In genomic region chr2:54083861-54084736, GRCm38 (mm10) we compare ENCODE assay signal across 8 mouse cellular contexts. TPM values are rescaled to one million over a fixed set of nuclear protein-coding genes. Genes with fewer than 3 reads are reported as not detected.
DNase-seq lines count a peak whose midpoint lies in the region; ATAC-seq and TF ChIP-seq lines count a peak whose summit lies in the region.
"Had no signal": no experiment of that assay in that cellular context is flagged by ENCODE, and none has a peak within 500 bp of the region (broad histone marks: within the 10 kb centered on the region; RNA-seq: fewer than 3 reads in every experiment).

No protein-coding gene starts in this region.

- peak overlapping the region; percentile 65 for H3K9ac ChIP-seq in hindbrain, embryonic 11.5 days (ENCODE audit: low read depth, low read length)
- no peak overlapping the region for H3K9ac ChIP-seq in liver, postnatal 0 days (replicated peaks)
- H3K9ac ChIP-seq in stomach, embryonic 15.5 days = no peak overlapping the region

- intact Hi-C loops in left cerebral cortex, postnatal 4 days (cut with DNase I) = loop anchor here (2.0 to 10.0 kb wide), 3 partner anchors 372 to 875 kb away; no protein-coding TSS in a partner anchor
- intact Hi-C loops in left cerebral cortex, postnatal 36 days (cut with DNase I) = loop anchor here (5.0 to 10.0 kb wide), 2 partner anchors 367 to 519 kb away; no protein-coding TSS in a partner anchor

- TF ChIP-seq EP300 in liver, postnatal 0 days (IDR thresholded peaks at IDR 0.05; ENCODE audit: low read depth) = no peak

- H3K4me3 ChIP-seq in hindbrain, embryonic 11.5 days (ENCODE audit: low read depth, low read length) = peak overlapping the region; percentile 51
- peak overlapping the region; percentile 34 for H3K4me3 ChIP-seq in liver, postnatal 0 days (ENCODE audit: low read depth, low read length)
- H3K4me3 ChIP-seq in stomach, embryonic 15.5 days (replicated peaks) = peak overlapping the region; percentile 52
- H3K4me3 ChIP-seq: myocyte had no signal

- DNase-seq in left cerebral cortex, postnatal 4 days = peak; percentile 31
- DNase-seq in left cerebral cortex, postnatal 36 days (ENCODE audit: low spot score in 2 of 2) = no peak
- peak; percentile 65 for DNase-seq in embryo, embryonic 9.5 days (ENCODE audit: extremely low spot score)
- DNase-seq in hindbrain, embryonic 11.5 days (ENCODE audit: low spot score) = peak; percentile 72
- peak; percentile 13 for DNase-seq in liver, postnatal 0 days

- 2% methylated on average over 29 of the region's 29 CpGs for WGBS in hindbrain, embryonic 11.5 days
- WGBS in liver, postnatal 0 days (ENCODE audit: insufficient replicate concordance) = 5% methylated on average over 29 of the region's 29 CpGs
- WGBS in stomach, embryonic 15.5 days = 1% methylated on average over 29 of the region's 29 CpGs

- no peaks in the 10 kb centered on the region for H3K36me3 ChIP-seq in hindbrain, embryonic 11.5 days (ENCODE audit: control insufficient read depth, insufficient read depth, low read length)
- H3K36me3 ChIP-seq in liver, postnatal 0 days (replicated peaks; ENCODE audit: insufficient read depth, low read length) = no peaks in the 10 kb centered on the region
- no peaks in the 10 kb centered on the region for H3K36me3 ChIP-seq in stomach, embryonic 15.5 days

- 0 out of 2 replicates have a peak, but pooled peaks cover 2% of the 10 kb centered on the region for H3K4me1 ChIP-seq in hindbrain, embryonic 11.5 days (replicated peaks; ENCODE audit: control insufficient read depth, insufficient read depth, low read length)
- peaks cover 5% of the 10 kb centered on the region; the same call in 1 of the 2 replicates for H3K4me1 ChIP-seq in liver, postnatal 0 days (ENCODE audit: insufficient read depth)
- H3K4me1 ChIP-seq in stomach, embryonic 15.5 days = peaks cover 3% of the 10 kb centered on the region

- H3K27ac ChIP-seq in hindbrain, embryonic 11.5 days (ENCODE audit: low read depth, low read length) = peak overlapping the region; percentile 83
- H3K27ac ChIP-seq in liver, postnatal 0 days (ENCODE audit: low read depth) = no peak overlapping the region
- no peak overlapping the region for H3K27ac ChIP-seq in stomach, embryonic 15.5 days

- no peaks in the 10 kb centered on the region for H3K27me3 ChIP-seq in hindbrain, embryonic 11.5 days (ENCODE audit: control insufficient read depth, insufficient read depth, low read length)
- peaks cover 33% of the 10 kb centered on the region for H3K27me3 ChIP-seq in liver, postnatal 0 days (ENCODE audit: insufficient read depth, low read length)
- H3K27me3 ChIP-seq in stomach, embryonic 15.5 days (replicated peaks) = no peaks in the 10 kb centered on the region; the same call in 1 of the 2 replicates

- no peaks in the 10 kb centered on the region for H3K9me3 ChIP-seq in hindbrain, embryonic 11.5 days (ENCODE audit: control insufficient read depth, low read length)
- no peaks in the 10 kb centered on the region for H3K9me3 ChIP-seq in liver, postnatal 0 days (ENCODE audit: low read length)
- H3K9me3 ChIP-seq in stomach, embryonic 15.5 days = no peaks in the 10 kb centered on the region

- no peak for TF ChIP-seq CTCF in liver, postnatal 0 days (IDR thresholded peaks at IDR 0.05; ENCODE audit: low read depth)

- ATAC-seq in hindbrain, embryonic 11.5 days (ENCODE audit: low FRiP score) = peak; percentile 73
- ATAC-seq in liver, postnatal 0 days = no peak
- peak; percentile 25 for ATAC-seq in stomach, embryonic 15.5 days (ENCODE audit: insufficient read depth, low FRiP score, low read depth)
- ATAC-seq in erythroblast, adult 5-6 weeks (replicated peaks; ENCODE audit: low FRiP score, poor library complexity, severe bottlenecking) = no peak

- H3K4me2 ChIP-seq in hindbrain, embryonic 11.5 days (replicated peaks; ENCODE audit: low read depth, low read length) = peak overlapping the region; percentile 83
- peak overlapping the region; percentile 62 for H3K4me2 ChIP-seq in liver, postnatal 0 days (ENCODE audit: low read depth, low read length)
- peak overlapping the region; percentile 96 for H3K4me2 ChIP-seq in stomach, embryonic 15.5 days

RNA-seq across cellular contexts. Expression of gene Rprm, which starts 1.3 kb away (rescaled TPM):
- total RNA-seq in left cerebral cortex, postnatal 4 days (2021) = 100 to 1,000 TPM; 175 to 182 TPM
- total RNA-seq in left cerebral cortex, postnatal 36 days (2021) = 10 to 100 TPM; 84.3 to 97.2 TPM
- 30.4 and 53.8 TPM in 2 replicates for polyA plus RNA-seq in hindbrain, embryonic 11.5 days (2014; fragmentation: Nextera tagmentation; extraction: Ambion mirVana)
- polyA plus RNA-seq in liver, postnatal 0 days (2015; fragmentation: Nextera tagmentation; extraction: Ambion mirVana) = not detected in 2 replicates
- polyA plus RNA-seq in stomach, embryonic 15.5 days (2015; fragmentation: Nextera tagmentation; extraction: Ambion mirVana) = 17.2 and 25.8 TPM in 2 replicates
- not detected in 2 replicates for total RNA-seq in erythroblast, adult 5-6 weeks (2015; ENCODE audit: low replicate concordance)
- not detected in 2 replicates for total RNA-seq in erythroblast, adult 5-6 weeks (2017; ENCODE audit: low replicate concordance)

Comparison
In these comparisons a context has a peak if more than half of its experiments do, and no peak if none do; other contexts are left out.
1. DNase-seq: peak in left cerebral cortex, postnatal 4 days (single experiment), embryo, embryonic 9.5 days (single experiment), hindbrain, embryonic 11.5 days (single experiment) and liver, postnatal 0 days (single experiment); none in left cerebral cortex, postnatal 36 days (0 of 2).
2. ATAC-seq: peak in hindbrain, embryonic 11.5 days (single experiment) and stomach, embryonic 15.5 days (single experiment); none in liver, postnatal 0 days (single experiment) and erythroblast, adult 5-6 weeks (single experiment).
3. RNA of gene Rprm, which starts 1.3 kb away (total RNA-seq): 175 to 182 TPM in left cerebral cortex, postnatal 4 days and 84.3 to 97.2 TPM in left cerebral cortex, postnatal 36 days; not detected in erythroblast, adult 5-6 weeks; every median in the first group is over 10 times any median in the second.
4. Peak in every context shown above with its lines, with median percentiles within 50 percentile points of each other: H3K4me2 ChIP-seq and H3K4me3 ChIP-seq.